Mouse (Mus musculus): ENCODE results near the gene Myl9.

The Myl9 gene

DNA sequence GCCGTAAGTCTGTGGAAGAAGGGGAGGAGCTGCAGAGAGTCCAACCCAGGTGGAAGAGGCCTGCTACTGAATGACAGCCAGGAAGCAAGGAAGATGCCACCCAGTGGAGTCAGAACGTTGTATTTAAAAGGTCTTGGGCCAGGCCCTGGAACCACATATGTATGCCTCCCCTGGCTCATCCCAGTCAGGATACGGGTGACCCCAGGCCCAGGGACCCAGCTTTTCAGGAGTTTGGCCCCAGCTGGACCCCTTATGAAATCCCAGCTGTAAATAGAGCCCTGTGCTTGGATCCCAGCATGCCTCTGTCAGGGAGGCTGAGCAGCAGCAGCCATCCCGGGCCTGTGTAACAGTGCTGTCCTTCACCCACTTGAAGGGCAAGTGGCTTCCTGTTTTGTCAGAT is 10.5 kb upstream of the Myl9 start:
- DNase-seq (ENCODE audit: low spot score in 2 of 2): no peak

DNA sequence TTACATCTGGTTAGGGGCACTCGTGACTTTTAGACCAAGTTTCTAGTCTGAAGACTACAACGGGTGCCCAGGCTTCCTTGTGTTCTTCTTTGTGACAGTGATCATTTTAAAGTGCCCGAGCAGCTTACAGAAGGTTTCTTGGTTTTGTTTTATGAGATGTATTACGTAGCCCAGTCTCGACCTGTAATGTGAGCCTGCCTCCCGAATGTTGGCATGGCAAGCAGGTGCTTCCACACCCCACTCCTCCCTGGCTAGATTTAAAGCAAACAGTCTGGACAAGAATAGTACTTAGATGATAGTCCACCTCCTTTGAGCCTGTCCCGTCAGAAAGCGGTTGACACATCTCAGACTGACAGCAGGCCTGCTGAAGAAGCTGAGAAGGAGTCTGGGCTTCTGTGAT is 9.6 kb upstream of the Myl9 start:
- DNase-seq (ENCODE audit: low spot score in 2 of 2): no peak

DNA sequence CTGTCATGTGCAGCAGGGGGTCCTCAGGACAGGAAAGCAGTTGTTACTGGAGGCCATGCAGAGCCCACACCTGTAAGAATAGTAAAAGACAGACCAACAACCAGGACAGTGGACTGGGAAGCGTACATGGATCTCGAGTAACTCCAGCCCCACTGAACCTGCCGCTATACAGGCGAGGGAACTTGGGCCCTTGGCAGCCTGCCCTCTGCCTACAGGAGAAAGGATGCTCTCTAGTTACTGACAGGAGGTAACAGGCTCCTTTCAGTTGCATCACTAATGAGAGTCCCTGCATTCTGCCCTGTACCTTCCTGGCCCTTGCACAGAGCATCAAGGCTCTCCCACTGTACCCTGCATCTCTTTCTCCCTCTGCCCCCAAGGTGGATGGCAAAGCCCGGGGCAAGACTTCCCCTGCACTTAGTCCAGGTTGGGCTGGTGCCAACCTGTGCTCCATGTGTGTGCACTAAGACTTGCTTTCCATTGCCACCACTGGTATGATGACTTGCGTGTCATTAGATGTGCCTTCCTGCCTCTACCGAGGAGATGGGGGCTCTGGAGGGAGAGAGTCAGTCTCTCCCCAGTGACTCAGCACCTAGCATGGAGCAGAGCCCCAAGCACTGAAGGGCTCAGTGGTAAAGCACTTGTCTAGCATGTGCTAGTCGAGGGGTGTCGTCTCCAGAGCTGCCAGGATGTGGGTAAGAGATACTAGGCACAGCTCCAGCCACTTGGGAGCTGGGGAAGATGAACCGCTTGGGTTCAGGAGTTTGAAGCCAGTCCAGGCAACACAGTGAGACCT is 8.8 kb upstream of the Myl9 start:
- DNase-seq (ENCODE audit: low spot score in 2 of 2): no peak

- DNase-seq (ENCODE audit: low spot score in 2 of 2): no peak
Observed at GRCm38 (mm10) chr2:156767108-156767507, 8.1 kb upstream of the Myl9 start.

- DNase-seq (ENCODE audit: low spot score in 2 of 2): no peak
Observed at GRCm38 (mm10) chr2:156769274-156769673, 5.9 kb upstream of the Myl9 start.

DNA sequence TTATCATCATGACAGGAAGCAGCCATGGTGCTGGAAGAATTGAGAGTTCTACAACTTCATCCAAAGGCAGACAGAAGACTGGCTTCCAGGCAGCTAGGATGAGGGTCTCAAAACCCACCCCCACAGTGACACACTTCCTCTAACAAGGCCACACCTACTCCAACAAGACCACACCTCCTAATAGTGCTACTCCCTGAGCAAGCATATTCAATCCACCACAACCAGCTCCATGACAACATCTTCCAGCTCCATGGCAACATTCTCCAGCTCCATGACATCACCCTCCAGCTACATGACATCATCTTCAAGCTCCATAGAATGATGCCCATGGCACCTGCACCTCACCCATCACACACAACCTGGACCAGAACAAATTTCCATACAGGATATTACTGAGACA is 1.8 kb upstream of the Myl9 start:
- DNase-seq (ENCODE audit: low spot score in 2 of 2): no peak

DNA sequence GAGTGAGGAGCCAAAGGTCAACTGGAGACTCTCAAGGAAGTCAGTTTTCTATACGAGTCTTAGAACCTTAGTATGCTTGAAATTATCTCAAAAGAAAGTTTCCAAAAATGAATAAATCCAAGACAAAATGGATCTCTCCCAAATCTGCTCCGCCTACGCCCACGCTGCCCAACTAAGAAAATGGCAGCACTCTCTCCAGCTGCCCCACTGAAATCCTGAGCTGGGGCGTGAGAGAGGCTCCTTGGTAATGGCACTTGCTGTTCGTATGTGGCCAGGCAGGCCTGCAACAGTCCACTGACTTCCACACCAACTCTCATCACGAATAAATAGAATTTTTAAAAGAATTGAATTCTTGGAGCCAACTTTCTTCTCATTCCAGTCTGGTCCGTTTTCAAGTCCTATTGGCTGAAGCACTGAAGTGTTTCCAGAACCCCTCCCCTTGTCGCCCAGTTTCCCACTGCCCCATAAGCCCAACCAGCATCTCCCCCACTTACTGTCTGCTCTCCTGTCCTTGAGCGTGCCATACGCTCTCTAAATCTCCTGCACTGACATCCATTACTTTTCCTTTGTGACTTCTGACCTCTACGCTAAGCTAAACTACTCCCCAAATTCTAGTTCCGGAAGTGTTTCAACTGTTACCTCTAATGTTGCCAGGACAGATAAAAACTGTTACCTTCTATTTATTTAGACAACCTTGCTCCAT is 1.0 kb upstream of the Myl9 start:
- no peak for DNase-seq (ENCODE audit: low spot score in 2 of 2)

GRCm38 (mm10) chr2:156775455-156776435 is 525 bp downstream of the Myl9 start:
- DNase-seq (ENCODE audit: low spot score in 2 of 2): no peak

- DNase-seq (ENCODE audit: low spot score in 2 of 2): no peak
Observed at GRCm38 (mm10) chr2:156776907-156777306, 1.7 kb downstream of the Myl9 start.

DNA sequence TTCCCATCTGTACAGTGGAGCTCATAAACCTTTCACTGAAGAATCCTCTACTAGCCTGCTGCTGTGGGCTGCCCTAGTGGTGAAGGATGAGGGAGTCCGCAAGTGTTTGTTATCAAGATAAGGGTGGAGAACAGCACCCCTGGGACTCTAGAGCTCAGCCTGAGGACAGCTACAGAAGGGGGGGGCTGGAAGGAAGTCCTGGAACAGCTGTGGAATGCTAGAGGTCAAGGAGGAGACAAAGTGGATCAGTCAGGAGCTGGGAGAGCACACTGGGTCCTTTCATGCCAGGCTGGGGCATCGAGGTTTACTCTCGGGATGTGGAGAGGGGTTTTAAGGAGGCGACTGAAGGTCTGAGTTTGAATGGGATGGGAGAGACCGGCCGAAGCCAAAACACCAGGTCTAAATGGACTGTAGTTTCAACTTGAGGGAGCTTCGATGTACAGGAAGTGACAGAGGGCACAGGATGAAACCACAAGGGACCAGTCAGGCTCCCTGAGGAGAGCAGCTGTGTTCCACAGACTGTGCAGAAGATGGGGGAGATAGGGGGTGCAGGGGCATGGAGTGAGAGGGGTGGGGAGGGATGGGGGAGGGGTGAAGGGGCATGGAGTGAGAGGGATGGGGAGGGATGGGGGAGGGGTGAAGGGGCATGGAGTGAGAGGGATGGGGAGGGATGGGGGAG is 2.2 kb downstream of the Myl9 start:
- no peak for DNase-seq (ENCODE audit: low spot score in 2 of 2)

DNA sequence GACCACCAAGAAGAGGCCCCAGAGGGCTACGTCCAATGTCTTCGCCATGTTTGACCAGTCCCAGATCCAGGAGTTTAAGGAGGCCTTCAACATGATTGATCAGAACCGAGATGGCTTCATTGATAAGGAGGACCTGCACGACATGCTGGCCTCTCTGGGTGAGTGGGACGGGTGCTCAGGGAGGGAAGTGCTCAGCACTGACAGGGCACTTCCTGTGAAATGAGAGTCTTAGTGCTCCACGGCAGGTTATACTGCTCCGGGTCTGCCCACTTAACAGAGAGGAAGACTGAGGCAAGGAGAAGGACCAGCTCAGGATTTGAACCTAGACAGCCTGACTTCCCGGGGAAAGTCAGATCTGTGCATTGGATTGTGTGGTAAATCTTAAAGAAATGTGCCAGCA is 3.4 kb downstream of the Myl9 start:
- DNase-seq (ENCODE audit: low spot score in 2 of 2): no peak

GRCm38 (mm10) chr2:156779036-156779435 is 3.8 kb downstream of the Myl9 start:
- DNase-seq (ENCODE audit: low spot score in 2 of 2): no peak

DNA sequence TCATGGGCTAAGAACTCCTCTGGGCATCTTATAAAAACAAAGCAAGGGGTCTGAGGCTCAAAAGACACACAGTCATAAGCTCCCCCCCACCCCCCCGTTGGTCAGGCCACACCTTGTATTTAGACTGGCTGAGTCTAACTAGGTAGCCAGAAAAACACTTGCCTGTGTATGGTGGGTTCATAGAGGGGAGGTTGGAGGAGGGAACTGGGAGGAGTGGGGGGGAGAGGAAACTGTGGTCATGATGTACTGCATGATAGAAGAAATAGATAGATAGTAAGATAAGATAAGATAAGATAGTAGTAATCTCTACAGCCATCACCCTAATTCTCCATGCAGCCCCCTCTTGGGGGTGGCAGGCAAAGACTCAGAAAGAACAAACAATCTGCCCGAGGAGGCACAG is 4.3 kb downstream of the Myl9 start:
- no peak for DNase-seq (ENCODE audit: low spot score in 2 of 2)

- DNase-seq (ENCODE audit: low spot score in 2 of 2): no peak
Observed at GRCm38 (mm10) chr2:156780129-156780528, 4.9 kb downstream of the Myl9 start.

DNA sequence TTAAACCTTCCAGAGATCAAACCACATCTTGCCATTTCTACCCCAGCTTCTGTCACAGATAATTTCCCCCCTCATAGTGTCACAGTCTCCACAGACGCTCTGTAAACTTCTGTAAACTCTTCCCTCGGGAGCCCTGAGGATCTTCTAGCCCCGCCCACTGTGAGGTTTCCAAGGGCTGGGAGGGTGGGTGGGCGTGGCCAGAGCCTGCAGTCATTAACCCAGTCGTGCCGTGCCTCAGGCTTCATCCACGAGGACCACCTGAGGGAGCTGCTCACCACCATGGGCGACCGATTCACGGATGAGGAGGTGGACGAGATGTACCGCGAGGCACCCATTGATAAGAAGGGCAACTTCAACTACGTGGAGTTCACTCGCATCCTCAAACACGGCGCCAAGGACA is 5.5 kb downstream of the Myl9 start:
- DNase-seq (ENCODE audit: low spot score in 2 of 2): no peak

DNA sequence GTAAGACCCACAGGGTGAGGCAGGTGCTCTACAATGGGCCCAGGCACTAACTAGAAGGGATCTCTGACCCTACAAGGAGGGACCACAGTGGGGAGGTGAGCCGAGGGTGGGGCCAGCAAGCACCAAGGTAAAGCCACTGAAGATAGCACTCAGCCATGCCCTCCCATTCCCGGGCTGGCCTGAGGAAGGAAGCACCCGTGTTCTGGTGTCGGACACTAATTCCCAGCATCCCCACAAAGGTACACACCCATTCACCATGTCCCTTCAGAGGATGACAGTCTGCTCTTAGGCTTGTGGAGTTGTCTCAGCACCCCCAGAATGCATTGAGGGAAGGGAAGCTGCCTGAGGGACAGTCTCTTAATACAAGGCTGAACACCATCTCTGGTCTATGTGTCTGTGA is 6.1 kb downstream of the Myl9 start:
- no peak for DNase-seq (ENCODE audit: low spot score in 2 of 2)

GRCm38 (mm10) chr2:156781836-156782480 is 6.7 kb downstream of the Myl9 start:
- no peak for DNase-seq (ENCODE audit: low spot score in 2 of 2)

- no peak for DNase-seq (ENCODE audit: low spot score in 2 of 2)
Observed at GRCm38 (mm10) chr2:156782481-156783348, 7.5 kb downstream of the Myl9 start.

DNA sequence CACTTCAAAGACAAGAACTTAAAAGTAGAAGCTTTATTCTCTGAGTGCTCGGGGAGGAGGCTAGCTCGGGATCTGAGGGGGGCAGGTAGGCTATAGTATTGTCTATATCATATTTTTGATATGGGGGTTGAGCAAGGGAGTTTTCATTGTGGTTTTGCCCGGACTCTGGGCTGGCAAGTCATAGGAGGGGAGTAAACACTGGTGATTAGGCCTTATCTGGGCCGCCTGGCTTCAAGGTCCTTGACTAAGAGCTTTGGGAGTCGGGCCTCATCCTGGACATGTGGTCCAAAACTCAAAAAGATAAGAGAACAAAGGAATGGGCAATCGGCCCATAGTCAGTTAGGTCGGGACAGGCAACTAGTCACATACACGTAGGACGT is 8.1 kb downstream of the Myl9 start:
- no peak for DNase-seq (ENCODE audit: low spot score in 2 of 2)

DNA sequence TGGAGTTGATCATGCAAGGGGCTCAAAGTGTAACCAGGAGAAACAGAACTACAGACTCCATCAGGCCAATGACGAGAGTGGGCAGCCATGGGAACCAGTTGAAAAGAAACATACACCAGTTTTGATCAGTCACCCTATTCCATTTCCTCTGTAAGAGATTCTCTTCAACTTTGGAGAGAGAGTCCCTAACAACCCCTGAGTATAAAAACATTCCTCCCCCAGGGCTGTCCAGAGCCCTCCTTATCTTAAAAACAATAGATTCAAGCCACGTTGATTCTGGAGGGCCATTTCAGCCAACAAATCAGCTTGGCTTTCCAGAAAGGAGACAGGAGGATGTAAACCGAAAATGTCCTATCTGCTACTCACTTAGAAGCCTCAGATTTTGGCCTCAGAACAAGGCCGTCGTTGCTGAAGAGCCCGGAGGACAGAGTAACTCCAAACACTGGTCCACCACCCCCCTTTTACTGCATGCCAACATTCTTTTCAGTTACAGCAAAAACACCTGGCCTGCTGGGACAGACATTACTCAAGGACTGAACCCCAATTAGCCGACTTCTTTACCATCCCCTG is 8.9 kb downstream of the Myl9 start:
- DNase-seq (ENCODE audit: low spot score in 2 of 2): no peak
